Mouse (Mus musculus): ENCODE measurements around the gene Dner. TPM values are rescaled to one million over a fixed set of nuclear protein-coding genes. Genes with fewer than 3 reads are reported as not detected.

Gene Dner
- polyA plus RNA-seq, 1 experiment from 2014 or later, result 1.1 TPM

- no peak for ATAC-seq (ENCODE audit: low FRiP score, low TSS enrichment)
- 47% methylated on average over 4 of the region's 4 CpGs for WGBS
- Histone ChIP-seq H3K27ac (ENCODE audit: low read depth, low read length) (no peak overlapping the region), H3K36me3 (ENCODE audit: control insufficient read depth, insufficient read depth, low read length) (no peaks in the 10 kb centered on the region), H3K4me2 (replicated peaks; ENCODE audit: low read depth, low read length) (no peak overlapping the region), H3K27me3 (ENCODE audit: control insufficient read depth, insufficient read depth, low read length) (no peaks in the 10 kb centered on the region), H3K9me3 (ENCODE audit: control insufficient read depth, low read length) (no peaks in the 10 kb centered on the region), H3K9ac (ENCODE audit: low read depth, low read length) (no peak overlapping the region), H3K4me1 (ENCODE audit: control insufficient read depth, insufficient read depth, low read length) (no peaks in the 10 kb centered on the region), H3K4me3 (ENCODE audit: low read length) (no peak overlapping the region)
Measured at GRCm38 (mm10) chr1:84522963-84523280, 173.1 kb downstream of the Dner start.

DNA sequence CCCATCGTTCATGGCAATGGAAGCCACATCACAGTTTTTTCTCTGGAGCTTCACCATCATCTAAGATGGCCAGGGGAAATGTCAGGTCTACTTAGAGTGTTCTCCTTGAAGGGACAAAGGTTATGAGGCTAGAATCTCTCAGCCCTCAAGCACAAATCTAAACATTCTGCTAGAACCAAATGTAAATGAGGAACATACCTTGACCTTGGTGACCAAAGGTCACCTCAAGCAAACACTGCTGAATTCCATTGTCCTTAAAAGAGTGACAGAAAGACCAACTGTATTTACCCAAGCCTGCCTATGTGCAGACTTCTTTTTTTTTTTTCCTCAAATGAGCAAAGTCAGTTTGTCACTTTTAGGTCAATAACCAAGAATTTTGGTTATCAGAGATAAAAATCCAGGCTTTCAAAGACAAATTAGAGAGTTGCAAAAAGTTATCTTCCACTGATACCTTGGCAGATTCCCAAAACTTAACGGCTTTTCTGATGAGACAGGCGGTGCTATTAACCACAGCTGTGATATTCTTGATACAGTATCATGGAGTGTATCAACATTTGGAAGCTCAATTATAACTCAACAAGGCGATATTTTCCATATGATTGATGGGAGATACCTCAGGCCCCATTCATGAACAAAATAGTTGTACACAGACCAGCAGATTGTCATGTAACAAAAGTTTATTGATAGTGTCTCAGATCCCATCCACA lies 173.6 kb downstream of the Dner start:
- no peaks in the 10 kb centered on the region for H3K36me3 ChIP-seq (ENCODE audit: control insufficient read depth, insufficient read depth, low read length)
- no peaks in the 10 kb centered on the region for H3K4me1 ChIP-seq (ENCODE audit: control insufficient read depth, insufficient read depth, low read length)
- no peak for ATAC-seq (ENCODE audit: low FRiP score, low TSS enrichment)
- no peaks in the 10 kb centered on the region for H3K9me3 ChIP-seq (ENCODE audit: control insufficient read depth, low read length)
- no peak overlapping the region for H3K9ac ChIP-seq (ENCODE audit: low read depth, low read length)
- H3K27me3 ChIP-seq (ENCODE audit: control insufficient read depth, insufficient read depth, low read length), result no peaks in the 10 kb centered on the region
- WGBS, result 62% methylated on average over 4 of the region's 4 CpGs
- no peak overlapping the region for H3K27ac ChIP-seq (ENCODE audit: low read depth, low read length)
- H3K4me3 ChIP-seq (ENCODE audit: low read length), result no peak overlapping the region
- no peak overlapping the region for H3K4me2 ChIP-seq (replicated peaks; ENCODE audit: low read depth, low read length)

- 71% methylated on average over 4 of the region's 4 CpGs for WGBS
- Histone ChIP-seq H3K9ac (ENCODE audit: low read depth, low read length) (no peak overlapping the region), H3K27ac (ENCODE audit: low read depth, low read length) (no peak overlapping the region)
Measured at GRCm38 (mm10) chr1:84518347-84518746, 177.7 kb downstream of the Dner start.

DNA sequence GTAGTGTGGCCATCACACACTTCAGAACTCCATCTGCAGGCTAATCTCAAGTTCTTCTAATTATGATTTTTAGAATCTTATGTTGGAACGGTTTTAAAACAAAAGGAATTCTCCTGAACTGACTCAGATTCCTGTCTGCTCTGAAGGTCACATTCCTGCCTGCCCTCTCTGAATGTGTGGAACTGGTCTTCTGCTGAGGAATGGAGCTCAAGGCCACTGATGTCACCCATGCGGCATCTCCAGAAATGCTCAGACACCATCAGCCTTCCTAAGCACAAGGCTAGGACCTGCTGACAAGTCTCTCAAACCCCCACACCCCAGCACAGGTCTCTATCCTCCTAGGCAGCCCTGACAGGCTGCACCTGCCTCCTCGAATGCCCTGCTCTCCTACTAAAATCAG lies 182.8 kb downstream of the Dner start:
- Histone ChIP-seq H3K27ac (ENCODE audit: low read depth, low read length) (no peak overlapping the region), H3K9me3 (ENCODE audit: control insufficient read depth, low read length) (no peaks in the 10 kb centered on the region), H3K4me1 (ENCODE audit: control insufficient read depth, insufficient read depth, low read length) (no peaks in the 10 kb centered on the region), H3K27me3 (ENCODE audit: control insufficient read depth, insufficient read depth, low read length) (no peaks in the 10 kb centered on the region), H3K9ac (ENCODE audit: low read depth, low read length) (no peak overlapping the region), H3K36me3 (ENCODE audit: control insufficient read depth, insufficient read depth, low read length) (no peaks in the 10 kb centered on the region), H3K4me3 (ENCODE audit: low read length) (no peak overlapping the region), H3K4me2 (replicated peaks; ENCODE audit: low read depth, low read length) (no peak overlapping the region)
- no peak for ATAC-seq (ENCODE audit: low FRiP score, low TSS enrichment)
- 67% methylated on average over 3 of the region's 3 CpGs for WGBS

More at GRCm38 (mm10) chr1:84518347-84518746, 177.7 kb downstream of the Dner start:
- Histone ChIP-seq H3K27me3 (ENCODE audit: control insufficient read depth, insufficient read depth, low read length) (no peaks in the 10 kb centered on the region), H3K36me3 (ENCODE audit: control insufficient read depth, insufficient read depth, low read length) (no peaks in the 10 kb centered on the region), H3K4me2 (replicated peaks; ENCODE audit: low read depth, low read length) (no peak overlapping the region), H3K4me3 (ENCODE audit: low read length) (no peak overlapping the region), H3K9me3 (ENCODE audit: control insufficient read depth, low read length) (no peaks in the 10 kb centered on the region), H3K4me1 (ENCODE audit: control insufficient read depth, insufficient read depth, low read length) (no peaks in the 10 kb centered on the region)
- no peak for ATAC-seq (ENCODE audit: low FRiP score, low TSS enrichment)

DNA sequence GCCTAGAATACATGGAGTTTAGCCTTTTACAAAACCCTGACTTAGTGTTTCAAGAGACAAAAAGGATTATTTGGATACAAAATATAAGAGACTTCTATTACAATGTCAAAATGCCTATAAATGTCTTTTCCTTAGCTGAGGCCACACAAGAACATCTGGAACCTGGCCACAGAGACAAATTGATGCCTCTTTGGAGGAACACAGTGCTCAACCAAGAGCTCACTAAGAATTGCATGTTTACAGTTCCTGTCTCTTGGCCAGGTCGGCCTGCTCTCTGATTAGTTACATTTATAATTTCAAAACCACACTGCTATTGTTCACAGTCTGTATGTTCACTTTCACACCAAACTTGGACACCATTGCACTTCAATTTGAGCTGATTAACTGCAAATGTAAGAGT lies 187.5 kb downstream of the Dner start:
- 69% methylated on average over 1 of the region's 1 CpGs for WGBS
- no peaks in the 10 kb centered on the region for H3K27me3 ChIP-seq (ENCODE audit: control insufficient read depth, insufficient read depth, low read length)

DNA sequence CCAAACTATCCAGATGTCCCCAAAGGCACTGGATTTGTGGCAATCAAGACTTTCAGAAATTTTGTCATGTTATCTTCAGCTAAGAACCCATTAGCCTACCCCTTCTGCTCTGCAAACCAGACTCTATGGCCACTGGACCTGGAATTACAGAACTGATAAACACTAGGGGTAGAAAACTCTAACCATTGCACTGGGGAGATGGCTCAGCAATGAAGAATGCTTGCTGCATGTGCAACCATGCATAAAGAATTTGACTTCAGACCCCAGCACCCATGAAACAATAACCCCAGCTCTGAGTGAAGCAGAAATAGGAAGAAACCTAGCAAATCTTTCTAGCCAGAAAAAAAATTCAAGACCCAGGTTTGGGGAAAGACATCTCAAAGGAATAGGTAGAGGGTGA lies 188.5 kb downstream of the Dner start:
- no peak overlapping the region for H3K27ac ChIP-seq (ENCODE audit: low read depth, low read length)
- H3K27me3 ChIP-seq (ENCODE audit: control insufficient read depth, insufficient read depth, low read length), result no peaks in the 10 kb centered on the region

More for the DNA sequence above, 187.5 kb downstream of the Dner start:
- H3K4me3 ChIP-seq (ENCODE audit: low read length), result no peak overlapping the region
- H3K36me3 ChIP-seq (ENCODE audit: control insufficient read depth, insufficient read depth, low read length), result no peaks in the 10 kb centered on the region
- no peak for ATAC-seq (ENCODE audit: low FRiP score, low TSS enrichment)
- no peak overlapping the region for H3K4me2 ChIP-seq (replicated peaks; ENCODE audit: low read depth, low read length)
- H3K27ac ChIP-seq (ENCODE audit: low read depth, low read length), result no peak overlapping the region
- no peak overlapping the region for H3K9ac ChIP-seq (ENCODE audit: low read depth, low read length)
- no peaks in the 10 kb centered on the region for H3K4me1 ChIP-seq (ENCODE audit: control insufficient read depth, insufficient read depth, low read length)
- H3K9me3 ChIP-seq (ENCODE audit: control insufficient read depth, low read length), result no peaks in the 10 kb centered on the region

DNA sequence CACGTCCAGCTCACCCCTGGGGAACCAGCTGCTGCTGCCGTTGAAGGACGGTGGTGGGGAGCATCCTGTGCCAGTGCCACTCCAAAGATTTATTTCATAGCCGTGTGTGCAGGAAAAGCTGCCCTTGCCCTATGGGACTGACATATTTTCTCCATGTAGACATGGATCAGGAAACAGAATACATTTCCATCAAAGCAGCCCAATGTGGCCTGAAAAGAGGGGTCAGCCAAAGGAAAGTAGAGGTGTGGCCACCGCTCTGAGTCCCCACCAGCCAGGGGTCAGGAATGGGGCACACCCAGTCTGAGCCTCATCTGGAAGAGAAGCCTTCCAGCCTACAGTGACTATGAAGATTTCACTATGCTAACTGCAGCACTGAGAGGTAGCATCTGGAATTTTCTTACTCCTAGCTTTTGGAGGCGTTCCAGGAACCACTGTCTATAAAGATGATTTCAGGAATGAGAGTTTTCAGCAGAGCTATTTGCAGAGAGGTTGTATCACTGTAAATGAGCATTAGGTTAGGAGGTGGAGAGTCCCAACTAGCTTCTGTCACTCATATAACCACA lies 189.0 kb downstream of the Dner start:
- H3K4me3 ChIP-seq (ENCODE audit: low read length), result no peak overlapping the region
- no peaks in the 10 kb centered on the region for H3K27me3 ChIP-seq (ENCODE audit: control insufficient read depth, insufficient read depth, low read length)
- H3K9ac ChIP-seq (ENCODE audit: low read depth, low read length), result no peak overlapping the region
- H3K27ac ChIP-seq (ENCODE audit: low read depth, low read length), result no peak overlapping the region
- no peaks in the 10 kb centered on the region for H3K4me1 ChIP-seq (ENCODE audit: control insufficient read depth, insufficient read depth, low read length)
- no peak overlapping the region for H3K4me2 ChIP-seq (replicated peaks; ENCODE audit: low read depth, low read length)
- 36% methylated on average over 6 of the region's 6 CpGs for WGBS
- no peaks in the 10 kb centered on the region for H3K9me3 ChIP-seq (ENCODE audit: control insufficient read depth, low read length)
- ATAC-seq (ENCODE audit: low FRiP score, low TSS enrichment), result peak; percentile 60; the same call in 1 of the 2 replicates
- H3K36me3 ChIP-seq (ENCODE audit: control insufficient read depth, insufficient read depth, low read length), result no peaks in the 10 kb centered on the region

More for the DNA sequence above, 188.5 kb downstream of the Dner start:
- Histone ChIP-seq H3K4me1 (ENCODE audit: control insufficient read depth, insufficient read depth, low read length) (no peaks in the 10 kb centered on the region), H3K4me3 (ENCODE audit: low read length) (no peak overlapping the region), H3K4me2 (replicated peaks; ENCODE audit: low read depth, low read length) (no peak overlapping the region), H3K36me3 (ENCODE audit: control insufficient read depth, insufficient read depth, low read length) (no peaks in the 10 kb centered on the region), H3K9ac (ENCODE audit: low read depth, low read length) (no peak overlapping the region), H3K9me3 (ENCODE audit: control insufficient read depth, low read length) (no peaks in the 10 kb centered on the region)
- no peak for ATAC-seq (ENCODE audit: low FRiP score, low TSS enrichment)

DNA sequence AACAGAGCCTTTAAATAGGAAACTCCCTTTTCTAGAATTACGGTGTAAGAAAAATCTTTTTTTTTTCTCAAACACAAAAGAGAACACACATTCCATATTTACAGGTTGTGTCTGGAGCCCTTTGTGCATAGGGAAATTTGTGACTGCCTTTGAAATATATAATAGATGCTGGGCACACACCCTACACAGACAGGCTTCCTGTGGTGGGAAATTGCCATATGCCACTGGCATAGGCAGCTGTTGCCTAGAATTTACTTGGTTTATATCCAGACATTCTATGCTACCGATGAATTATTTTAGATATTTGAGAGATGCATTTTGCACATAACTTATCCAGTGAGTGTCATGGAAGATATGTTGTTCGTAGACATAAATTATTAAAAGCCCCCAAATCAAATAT lies 195.3 kb downstream of the Dner start:
- WGBS, result 94% methylated on average over 3 of the region's 3 CpGs
- no peak for ATAC-seq (ENCODE audit: low FRiP score, low TSS enrichment)

DNA sequence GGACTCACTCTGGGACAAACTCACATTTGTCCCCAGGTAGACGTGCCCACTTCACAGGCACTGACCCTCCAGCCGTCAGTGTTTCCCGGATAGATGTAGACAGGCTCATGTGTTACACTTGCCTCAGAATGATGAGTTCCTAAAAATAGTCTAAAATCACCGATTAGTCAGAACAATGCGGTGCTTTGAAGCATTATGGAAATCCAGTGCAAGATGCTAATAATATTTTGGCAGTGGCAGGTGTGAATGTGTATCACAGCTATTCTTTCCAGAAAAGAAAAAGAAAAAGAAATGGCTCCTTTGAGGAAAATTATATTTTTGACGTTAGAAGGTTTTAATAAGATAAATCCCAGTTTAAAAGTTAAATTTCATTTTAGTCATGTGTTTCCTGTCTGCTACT lies 204.3 kb downstream of the Dner start:
- Histone ChIP-seq H3K4me3 (ENCODE audit: low read length) (no peak overlapping the region), H3K9ac (ENCODE audit: low read depth, low read length) (no peak overlapping the region), H3K27me3 (ENCODE audit: control insufficient read depth, insufficient read depth, low read length) (no peaks in the 10 kb centered on the region), H3K9me3 (ENCODE audit: control insufficient read depth, low read length) (no peaks in the 10 kb centered on the region), H3K4me1 (ENCODE audit: control insufficient read depth, insufficient read depth, low read length) (no peaks in the 10 kb centered on the region), H3K36me3 (ENCODE audit: control insufficient read depth, insufficient read depth, low read length) (no peaks in the 10 kb centered on the region), H3K27ac (ENCODE audit: low read depth, low read length) (no peak overlapping the region), H3K4me2 (replicated peaks; ENCODE audit: low read depth, low read length) (no peak overlapping the region)
- ATAC-seq (ENCODE audit: low FRiP score, low TSS enrichment), result no peak
- WGBS, result 89% methylated on average over 6 of the region's 6 CpGs

More for the DNA sequence above, 195.3 kb downstream of the Dner start:
- no peak overlapping the region for H3K4me2 ChIP-seq (replicated peaks; ENCODE audit: low read depth, low read length)
- no peaks in the 10 kb centered on the region for H3K27me3 ChIP-seq (ENCODE audit: control insufficient read depth, insufficient read depth, low read length)
- H3K4me1 ChIP-seq (ENCODE audit: control insufficient read depth, insufficient read depth, low read length), result no peaks in the 10 kb centered on the region
- no peak overlapping the region for H3K9ac ChIP-seq (ENCODE audit: low read depth, low read length)
- no peaks in the 10 kb centered on the region for H3K36me3 ChIP-seq (ENCODE audit: control insufficient read depth, insufficient read depth, low read length)
- H3K4me3 ChIP-seq (ENCODE audit: low read length), result no peak overlapping the region
- no peaks in the 10 kb centered on the region for H3K9me3 ChIP-seq (ENCODE audit: control insufficient read depth, low read length)
- H3K27ac ChIP-seq (ENCODE audit: low read depth, low read length), result no peak overlapping the region
